Mouse (Mus musculus) central nervous system, embryonic 11.5 days (tissue): ENCODE results near the gene Usp50. TPM values are rescaled to one million over a fixed set of nuclear protein-coding genes. Genes with fewer than 3 reads are reported as not detected.

Experiments used
- polyA plus RNA-seq: library from polyadenylated mRNA; depleted of rRNA; stranded (reverse); fragments of >200 nt; gene quantifications from 2 replicates; pipeline ENCODE4 v1.2.3, GENCODE M21; 2012; rRNA removed

Usp50 gene
- polyA plus RNA-seq = 0.65 and 1.1 TPM in 2 replicates

DNA sequence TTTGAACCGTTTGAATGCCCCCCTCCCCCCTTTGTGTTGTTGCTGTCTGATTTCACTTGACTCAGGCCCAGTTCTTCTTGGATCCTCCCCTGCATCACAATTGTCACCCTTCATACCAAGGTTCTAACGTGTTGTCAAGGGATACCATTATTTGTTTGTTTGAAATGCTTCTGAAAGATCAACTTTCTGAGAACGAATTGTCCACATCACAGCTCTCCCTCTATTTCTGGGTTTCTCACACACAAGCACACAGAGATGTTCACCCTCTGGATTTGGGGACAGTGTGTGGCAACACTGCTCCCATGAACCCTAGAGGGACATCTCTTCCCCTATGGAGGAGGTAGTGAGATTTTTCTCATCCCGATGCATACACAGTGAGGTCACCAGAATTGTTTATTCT lies at the start of gene Usp50:
Gene Usp50, minus strand, starts transcription at position 101 of the 400 bp plus-strand sequence.

GRCm38 (mm10) chr2:126706759-126707437 lies 76.4 kb downstream of the Usp50 start, which contains the start of gene Usp8:
TSS of gene Usp8 (plus strand) at chr2:126707328.

GRCm38 (mm10) chr2:126676122-126676515 lies 107.2 kb downstream of the Usp50 start, which contains the start of gene Gabpb1:
TSS of gene Gabpb1 (minus strand) at chr2:126676337.

Other genes with a start within 250 kb of the Usp50 start
- gene Slc27a2, start 231.1 kb downstream of the Usp50 start, polyA plus RNA-seq = 3.9 and 5.5 TPM in 2 replicates
- gene Hdc, start 164.2 kb downstream of the Usp50 start, polyA plus RNA-seq = 0.87 and 0.92 TPM in 2 replicates
- gene Gabpb1, start 107.1 kb downstream of the Usp50 start, polyA plus RNA-seq = 42.4 and 59.4 TPM in 2 replicates
- 34.6 and 36.6 TPM in 2 replicates for gene Usp8, start 76.1 kb downstream of the Usp50 start, polyA plus RNA-seq
- 30.7 and 51.3 TPM in 2 replicates for gene Trpm7, start 92.8 kb upstream of the Usp50 start, polyA plus RNA-seq
- gene Sppl2a, start 149.8 kb upstream of the Usp50 start, polyA plus RNA-seq = 15.2 and 29.7 TPM in 2 replicates
- 9.8 and 12.6 TPM in 2 replicates for gene Ap4e1, start 225.2 kb upstream of the Usp50 start, polyA plus RNA-seq